Mouse (Mus musculus) kidney, postnatal 10 days (tissue): ENCODE data around the gene Matn4.
A peak's percentile ranks its signal among the peaks of the same experiment; 100 is the strongest.

Source experiments
- DNase-seq: peaks from one replicate; pipeline ENCODE4 v3.0.0; 2021; ENCODE audit warnings: mixed read lengths

Matn4 gene

DNA sequence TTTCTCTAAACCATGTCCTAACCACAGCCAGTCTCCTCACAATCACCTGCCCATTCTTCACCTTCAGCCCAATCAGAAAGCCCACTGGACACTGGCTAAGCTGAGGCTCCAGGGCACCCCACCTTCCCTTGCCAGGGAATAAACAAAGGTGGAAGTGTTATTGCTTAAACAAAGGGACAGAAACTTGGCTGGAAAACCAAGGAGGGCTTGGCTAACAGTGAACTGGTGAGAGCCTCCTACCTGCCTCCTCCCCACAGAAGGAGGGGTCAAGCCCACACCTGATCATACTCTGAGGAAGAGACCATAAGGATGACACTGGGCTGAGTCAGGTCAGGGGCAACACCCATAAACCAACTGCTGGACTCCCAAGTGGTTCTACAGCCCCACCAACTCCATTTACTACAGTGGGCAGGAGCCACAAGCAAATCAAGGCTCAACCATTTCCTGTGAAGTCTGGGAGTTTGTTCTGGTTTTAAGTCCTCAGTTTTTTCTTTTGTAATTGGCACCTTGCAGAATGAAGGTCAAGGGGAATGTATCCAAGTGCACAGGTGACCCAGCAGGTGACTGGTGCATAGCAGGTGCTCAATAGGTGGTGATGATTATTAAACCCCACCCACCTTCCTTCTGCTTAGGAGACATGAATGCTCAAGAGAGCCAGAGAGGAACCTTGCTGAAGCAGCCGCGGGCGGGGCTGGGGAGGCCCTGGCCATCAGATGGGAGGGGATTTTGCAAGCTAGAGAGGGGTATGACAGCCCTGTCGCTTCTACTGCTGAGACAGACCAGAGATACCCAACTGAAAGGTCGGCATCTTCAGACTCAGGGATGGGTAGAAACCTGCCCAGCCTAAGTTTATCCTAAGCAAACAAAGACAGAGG lies 30.5 kb upstream of the Matn4 start:
- DNase-seq = no peak

DNA sequence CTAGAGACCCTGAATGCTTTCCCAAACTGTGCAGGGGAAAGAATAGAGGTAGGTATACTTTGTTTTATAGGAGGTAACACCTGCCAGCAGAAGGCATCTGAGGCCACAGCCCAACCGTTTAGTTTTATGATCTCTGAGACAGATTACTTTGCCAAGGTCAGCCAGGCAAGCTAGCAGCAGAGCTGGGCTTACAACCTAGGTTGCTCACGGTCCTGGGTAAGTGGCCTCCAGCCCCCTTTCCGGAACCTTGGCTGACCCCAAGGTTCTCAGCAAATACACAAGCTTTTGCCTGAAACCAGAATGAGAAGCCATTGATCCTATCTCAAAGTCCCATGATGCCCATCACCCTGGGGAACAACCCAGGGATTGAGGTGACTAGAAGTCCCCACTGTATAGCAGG lies 29.7 kb upstream of the Matn4 start:
- DNase-seq = peak; percentile 42

DNA sequence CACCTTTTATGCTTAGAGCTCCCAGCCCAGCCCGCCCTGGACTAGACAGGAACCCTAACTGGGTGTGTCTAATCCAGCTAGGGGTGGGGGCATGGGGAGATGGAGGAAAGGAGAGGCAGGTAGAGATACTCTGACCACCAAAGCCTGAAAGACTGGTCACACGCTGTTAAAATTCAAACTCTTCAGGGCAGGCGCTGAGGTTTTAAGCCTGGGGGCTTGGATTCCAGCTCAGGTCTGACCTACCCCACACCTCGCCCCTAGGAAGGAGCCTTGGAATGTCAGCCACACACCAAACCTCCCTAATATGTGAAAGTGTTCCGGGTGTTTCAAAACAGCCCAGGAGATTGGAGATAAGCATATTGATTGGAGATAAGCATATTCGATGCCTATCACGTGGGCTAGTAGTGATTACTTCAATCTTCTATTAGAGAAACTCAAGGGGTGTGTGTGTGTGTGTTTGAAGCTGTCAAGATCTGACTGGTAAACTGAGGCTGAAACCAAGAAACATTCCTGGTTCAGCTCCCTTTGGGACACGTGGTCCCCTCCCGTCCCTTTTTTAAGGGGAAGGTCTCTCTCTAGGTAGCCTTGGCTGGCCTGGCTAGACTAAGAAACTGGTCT lies 28.4 kb upstream of the Matn4 start:
- DNase-seq = no peak

DNA sequence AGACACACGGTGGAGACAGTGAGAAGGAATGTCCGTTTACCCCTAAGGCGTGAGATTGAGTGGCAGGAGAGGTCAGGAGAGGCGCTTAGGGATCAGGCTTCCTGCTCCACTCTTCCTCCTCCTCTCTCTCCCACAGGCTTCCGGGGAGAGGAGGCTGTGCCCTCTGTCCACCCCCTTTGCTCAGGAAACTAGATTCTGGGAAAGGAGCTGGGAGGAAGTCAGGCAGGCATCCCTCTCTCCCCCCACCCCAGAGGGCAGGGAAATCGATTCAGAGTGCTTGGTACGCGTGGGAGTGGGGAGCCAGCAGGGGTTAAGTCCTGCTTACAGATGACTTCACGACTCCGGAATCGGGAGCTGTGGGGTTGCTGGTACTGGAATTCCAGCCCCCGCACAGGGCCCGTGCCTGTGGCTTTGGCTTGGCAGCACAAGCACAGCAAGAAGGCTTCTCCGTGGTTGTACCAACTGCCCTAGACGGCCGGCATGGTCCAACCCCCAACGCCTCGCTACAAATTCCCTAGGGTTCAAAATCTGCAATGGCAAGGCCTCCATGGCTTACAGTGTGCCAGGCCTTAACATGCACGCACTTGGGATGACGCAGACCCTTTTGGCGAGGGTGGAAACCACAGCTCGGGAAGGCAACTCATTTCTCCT lies 27.7 kb upstream of the Matn4 start:
- peak; percentile 62 for DNase-seq

DNA sequence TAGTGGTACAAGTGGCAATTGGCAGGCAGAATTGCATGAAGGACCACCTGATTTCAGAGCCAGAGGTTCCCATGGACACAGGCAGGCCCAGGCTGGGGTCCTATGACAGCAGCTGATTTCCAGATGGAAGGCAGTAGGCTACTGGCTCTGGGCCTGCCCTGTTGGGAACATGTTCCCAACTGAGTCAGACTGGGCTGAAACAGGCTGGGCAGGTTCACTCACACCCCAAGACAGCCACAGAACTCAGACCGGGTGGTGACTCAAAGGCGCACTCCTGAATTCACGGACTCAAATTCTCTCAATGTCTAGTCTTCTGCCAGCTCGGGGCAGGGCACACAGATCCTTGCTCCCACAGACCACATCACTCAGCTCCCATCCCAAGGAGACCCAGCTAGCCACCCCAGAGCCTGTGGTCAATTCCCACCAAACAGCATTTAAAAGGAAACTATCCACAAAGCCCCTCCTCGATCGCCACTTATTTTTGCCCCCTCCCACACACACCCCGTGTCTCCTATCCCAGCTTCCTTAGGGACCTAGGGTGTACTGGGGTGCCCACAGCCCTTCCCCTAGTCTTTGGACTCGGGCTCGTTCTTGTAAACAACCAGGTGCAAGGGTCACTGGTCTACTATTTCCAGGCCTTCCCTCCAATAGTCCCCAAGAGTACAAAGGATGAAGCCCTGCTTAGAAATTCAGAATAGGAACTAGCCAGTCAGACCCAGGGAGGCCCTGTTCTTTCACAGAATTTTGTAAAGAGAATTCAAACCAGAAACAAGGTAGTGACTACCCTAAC lies 26.9 kb upstream of the Matn4 start:
- peak; percentile 60 for DNase-seq

DNA sequence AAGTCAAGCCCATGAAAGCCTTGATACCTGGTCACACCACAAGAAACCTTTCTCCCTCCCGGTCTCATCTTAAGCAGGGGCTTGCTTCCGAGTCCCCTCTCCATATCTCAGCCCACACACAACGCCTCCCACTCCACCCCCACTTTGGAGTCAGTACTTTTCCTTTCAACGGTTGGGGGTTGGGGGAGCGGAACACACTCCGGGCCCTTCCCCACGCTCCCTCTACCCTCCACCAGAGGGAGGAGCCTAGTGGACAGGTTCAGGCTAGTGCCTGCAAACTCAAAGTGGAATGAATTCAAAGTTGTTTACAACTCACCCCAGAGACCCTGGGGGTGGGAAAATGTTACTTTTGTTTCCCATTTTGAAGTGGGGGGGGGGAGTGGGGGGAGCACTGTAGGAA lies 25.7 kb upstream of the Matn4 start:
- peak; percentile 74 for DNase-seq

DNA sequence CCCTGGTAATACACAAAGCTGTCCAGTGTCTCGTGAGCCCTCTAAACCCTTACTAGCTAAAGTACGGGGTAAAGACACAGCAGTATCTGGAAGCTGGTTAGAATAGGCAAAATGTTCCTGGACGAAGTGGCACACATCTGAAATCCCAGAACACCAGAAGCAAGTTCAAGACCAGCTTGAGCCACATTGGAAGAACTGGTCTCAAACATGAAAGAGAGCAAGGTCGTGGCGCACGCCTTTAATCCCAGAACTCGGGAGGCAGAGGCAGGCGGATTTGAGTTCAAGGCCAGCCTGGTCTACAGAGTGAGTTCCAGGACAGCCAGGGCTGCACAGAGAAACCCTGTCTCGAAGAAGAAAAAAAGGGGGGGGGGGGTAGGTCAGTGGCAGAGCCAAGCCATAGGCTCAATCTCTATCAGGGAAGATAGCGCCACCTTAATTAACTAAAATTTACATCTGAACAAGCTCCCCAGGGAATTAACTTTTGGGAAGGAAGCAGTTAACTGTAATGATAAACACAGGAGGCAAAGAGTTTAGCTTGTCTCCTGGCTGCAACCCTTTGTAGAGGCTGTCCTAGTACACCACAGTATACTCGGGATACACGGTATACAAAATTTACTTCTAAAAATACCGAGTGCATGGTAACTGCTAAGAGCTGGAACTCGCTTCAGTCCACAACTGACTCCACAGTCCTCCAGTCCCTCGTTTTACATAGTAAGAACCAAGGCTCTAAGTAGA lies 25.1 kb upstream of the Matn4 start:
- no peak for DNase-seq

DNA sequence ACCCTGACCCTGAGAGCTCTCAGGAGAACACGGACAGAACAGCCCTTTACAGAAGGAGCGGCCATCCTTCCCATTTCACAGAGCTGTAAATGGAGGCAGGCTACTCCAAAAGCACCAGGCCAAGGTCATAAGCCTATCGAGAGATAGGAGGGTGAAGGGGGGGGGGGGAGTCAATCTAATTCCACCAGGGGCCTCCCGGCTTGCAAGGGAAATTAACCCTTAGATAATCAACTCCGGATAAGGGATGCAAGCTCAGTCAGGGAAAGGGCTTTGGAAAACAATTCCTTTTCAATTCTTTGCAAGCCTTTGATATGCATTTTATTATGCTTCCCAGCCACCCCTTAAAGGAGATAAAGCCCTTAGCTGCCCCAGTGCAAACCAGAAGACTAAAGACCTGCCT lies 23.5 kb upstream of the Matn4 start:
- DNase-seq = no peak

DNA sequence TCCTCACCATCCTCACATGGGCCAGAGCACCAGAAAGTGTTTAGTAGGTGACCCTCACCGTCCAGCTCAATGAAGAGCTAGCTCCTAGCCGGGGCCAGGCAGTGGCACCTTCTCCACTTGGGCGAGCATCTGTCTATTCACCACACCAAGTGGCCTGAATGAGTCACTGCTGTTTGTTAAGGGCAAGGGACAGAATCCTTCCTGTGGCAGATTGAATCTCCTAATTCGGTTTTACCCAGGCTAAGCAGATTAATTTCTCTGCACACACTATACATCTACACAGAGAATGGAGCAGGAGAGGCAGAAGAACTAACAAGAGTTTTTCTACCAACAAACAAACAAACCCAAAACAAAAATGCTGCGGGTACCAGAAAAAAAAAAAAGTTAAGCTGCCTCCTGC lies 22.0 kb upstream of the Matn4 start:
- no peak for DNase-seq

DNA sequence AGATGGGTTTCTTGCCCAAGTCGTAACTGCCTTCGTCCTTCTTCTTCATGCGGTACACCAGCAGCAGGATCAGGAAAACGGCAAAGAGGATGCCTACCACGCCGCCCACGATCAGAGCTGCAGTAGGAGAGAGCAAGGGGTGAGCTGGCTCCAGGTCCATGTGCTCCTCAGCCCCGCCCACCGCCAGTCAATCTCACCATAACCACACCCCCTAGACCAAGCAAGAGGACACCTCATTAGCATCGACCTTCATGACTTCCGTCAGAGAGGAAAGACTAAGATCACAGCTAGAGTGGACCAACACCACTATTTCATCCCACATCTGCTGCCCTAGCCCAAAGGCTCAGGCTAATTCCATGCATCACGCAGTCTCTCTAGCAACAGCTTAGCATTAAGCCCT lies 21.2 kb upstream of the Matn4 start:
- peak; percentile 49 for DNase-seq

DNA sequence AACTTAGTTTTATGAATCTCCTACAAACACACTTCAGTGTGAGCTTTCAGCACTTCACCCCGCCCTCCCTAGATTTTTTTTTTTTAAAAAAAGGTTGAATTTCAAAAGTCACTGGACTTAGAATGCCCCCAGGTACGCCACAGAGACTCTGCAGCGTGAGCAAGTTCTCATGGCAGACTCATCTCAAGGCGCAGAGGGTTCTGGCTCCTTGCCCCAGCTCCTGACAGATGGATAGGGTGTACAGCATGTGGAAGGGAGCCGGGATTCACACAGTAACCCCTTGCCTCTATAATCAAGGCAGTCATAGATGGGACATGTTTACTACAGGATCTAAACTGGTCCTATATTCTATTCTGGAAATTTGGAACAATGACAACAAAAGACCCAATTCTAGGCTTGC lies 20.4 kb upstream of the Matn4 start:
- DNase-seq = peak; percentile 64

DNA sequence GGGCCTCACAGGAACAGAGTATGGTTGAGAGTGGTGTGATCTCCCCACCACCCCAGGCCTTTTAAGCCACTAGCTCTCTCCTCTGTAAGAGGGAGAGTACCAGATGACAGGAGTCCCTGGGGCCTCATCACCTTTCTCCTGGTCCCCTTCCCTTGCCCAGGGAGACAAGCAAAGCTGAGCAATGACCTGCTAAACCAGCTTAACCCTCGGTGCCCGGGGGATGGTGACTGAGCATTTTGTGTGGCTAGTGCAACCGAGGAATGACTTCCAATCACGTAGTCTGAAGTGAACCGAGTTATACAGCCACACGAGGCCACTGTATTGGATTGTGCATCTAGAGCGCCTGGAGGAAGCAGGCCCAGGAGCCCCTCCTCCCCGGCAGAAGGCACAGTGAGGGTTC lies 19.4 kb upstream of the Matn4 start:
- peak; percentile 8 for DNase-seq

DNA sequence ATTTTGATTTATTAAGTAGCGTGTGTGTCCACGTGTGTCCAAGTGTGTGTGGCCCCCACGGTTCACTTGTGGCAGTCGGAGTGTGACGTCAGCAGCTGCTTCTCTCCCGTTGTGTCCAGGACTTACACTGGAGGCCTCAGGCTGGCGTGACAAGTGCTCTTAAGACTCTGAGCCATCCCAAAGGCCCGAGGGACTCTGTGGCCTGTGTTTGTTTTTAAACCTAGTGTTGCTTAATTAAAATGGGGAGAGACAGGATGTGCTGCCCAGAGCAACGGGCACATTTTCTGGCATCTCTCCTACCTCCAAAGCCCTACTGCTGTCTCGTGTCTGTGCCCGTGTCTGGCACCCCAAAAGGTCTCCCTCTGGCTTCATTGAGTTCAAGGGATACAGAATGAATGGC lies 18.5 kb upstream of the Matn4 start:
- DNase-seq = peak; percentile 29

DNA sequence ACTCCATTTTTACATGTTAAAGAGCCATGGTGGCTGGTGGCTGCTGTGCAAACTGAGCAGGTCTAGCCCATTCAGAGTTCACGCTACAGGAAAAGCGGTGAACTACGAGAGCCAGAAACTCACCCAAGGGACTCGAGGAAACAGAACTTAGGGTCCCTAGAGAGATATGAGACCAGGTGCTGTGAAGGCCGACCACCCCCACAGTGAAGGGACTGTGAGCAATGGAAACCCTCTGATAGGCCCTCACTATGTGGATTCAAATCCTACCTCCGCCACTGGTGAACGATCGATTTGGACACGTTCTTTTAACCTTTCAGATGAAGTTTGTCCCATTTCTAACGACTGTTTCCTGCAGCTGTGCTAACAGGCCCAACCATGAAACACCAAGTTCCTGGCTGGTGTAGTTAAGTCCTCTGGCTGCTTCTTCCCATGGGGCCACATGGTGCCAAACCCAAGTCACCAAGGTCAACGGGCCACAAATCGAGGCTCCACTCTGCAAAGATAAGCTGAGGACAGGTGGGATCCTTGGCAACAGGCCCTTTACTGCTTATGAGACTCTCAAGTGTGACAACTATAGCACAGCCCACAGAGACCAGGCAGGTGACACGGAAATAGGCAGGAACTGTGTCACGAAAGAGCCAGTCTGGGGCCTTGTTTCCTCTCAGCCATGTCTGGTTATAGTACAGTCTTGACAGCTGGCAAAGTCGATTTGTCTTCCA lies 17.9 kb upstream of the Matn4 start:
- DNase-seq = peak; percentile 16

DNA sequence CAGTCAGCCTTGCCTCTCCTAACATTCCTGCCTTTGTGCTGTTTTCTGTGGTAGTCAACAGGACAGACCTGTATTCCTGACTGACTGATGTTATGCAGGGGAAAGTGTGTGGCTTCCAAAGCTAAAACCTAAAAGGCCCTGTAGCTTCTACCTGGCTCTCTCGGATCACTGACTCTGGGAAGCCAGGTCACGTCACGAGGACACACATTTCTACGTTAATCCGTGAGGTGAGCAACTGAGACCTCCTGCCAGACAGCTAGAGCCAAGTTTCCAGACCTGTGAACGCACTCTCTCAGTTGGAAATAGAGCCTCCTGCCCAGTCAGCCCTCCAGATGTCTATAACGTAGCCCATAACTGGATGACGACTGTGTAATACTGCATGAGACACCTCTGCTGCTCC lies 17.0 kb upstream of the Matn4 start:
- DNase-seq = peak; percentile 22

DNA sequence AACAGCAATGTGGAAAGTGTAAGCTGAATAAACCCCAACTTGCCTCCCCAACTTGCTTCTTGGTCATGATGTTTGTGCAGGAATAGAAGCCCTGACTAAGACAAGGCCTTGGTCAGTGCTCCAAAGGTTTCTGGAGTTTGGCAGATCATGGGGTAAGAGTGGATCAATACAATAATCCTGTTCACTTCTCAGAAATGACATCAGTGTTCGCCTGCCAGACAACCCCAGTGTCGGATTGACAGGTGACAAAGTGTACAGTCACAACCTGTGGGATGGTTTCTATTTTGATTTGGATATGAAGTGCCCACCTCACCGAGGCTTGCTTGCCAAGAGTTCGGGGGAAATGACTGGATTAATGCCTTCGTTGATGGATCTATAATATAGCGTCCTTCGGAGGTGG lies 16.3 kb upstream of the Matn4 start:
- no peak for DNase-seq

DNA sequence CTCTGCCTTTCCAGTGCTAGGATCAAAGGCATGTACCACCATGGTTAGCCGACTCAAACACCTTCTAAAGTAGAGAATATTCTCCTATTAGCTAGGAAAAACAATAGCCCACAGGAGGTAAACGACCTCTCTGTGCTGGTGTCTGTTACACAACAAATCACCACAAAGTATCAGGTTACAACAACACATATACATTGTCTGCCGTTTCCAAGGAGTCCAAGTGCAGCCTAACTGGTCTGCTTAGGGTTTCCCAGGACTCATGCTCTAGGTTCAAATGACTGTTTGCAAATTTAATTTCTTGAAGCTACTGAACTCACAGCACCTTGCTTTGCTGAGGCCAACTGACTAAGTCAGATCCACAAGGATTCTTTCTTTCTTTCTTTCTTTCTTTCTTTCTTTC lies 14.5 kb upstream of the Matn4 start:
- DNase-seq = no peak

DNA sequence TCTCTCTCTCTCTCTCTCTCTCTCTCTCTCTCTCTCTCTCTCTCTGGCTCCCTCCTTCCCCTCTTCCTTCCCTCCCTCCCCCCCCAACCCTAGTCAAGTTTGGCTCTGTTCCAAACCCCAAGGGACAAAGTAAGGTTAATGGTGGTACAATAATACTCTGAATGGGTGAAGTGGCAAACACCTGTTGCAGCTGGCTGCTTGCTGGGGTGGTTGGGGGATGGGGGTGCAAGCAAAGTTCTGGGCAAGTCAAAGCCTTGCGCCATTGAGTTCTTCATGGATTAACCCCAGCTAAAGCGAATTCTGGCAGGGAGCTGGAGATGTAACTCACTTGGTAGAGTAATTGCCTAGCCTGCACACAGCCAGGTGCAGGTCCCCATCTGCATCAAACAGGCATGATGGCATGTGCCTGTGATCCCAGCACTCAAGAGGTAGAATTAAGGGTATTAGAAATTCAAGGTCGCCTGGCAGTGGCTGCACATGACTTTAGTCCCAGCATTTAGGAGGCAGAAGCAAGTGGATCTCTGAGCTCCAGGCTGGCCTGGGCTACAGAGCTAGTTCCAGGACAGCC lies 13.4 kb upstream of the Matn4 start:
- DNase-seq = peak; percentile 52

DNA sequence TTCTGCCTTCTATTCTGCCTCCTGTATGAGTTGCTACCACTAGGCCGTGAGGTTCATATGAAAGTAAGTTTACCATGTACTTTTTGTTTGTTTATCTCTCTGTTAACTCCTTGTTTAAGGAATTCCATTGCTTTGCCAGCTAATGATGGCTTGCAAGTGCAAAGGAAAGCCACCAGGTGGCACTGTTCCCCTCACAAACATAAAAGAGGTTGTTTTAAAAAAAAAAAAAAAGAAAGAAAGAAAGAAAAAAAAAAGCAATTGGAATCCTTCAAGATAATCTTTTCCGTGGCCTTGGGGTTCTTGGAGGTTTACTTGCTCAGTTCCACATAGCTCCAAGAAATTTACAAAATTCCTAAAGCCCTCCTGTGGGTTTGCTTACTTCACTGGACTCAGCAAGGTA lies 12.2 kb upstream of the Matn4 start:
- peak; percentile 56 for DNase-seq

DNA sequence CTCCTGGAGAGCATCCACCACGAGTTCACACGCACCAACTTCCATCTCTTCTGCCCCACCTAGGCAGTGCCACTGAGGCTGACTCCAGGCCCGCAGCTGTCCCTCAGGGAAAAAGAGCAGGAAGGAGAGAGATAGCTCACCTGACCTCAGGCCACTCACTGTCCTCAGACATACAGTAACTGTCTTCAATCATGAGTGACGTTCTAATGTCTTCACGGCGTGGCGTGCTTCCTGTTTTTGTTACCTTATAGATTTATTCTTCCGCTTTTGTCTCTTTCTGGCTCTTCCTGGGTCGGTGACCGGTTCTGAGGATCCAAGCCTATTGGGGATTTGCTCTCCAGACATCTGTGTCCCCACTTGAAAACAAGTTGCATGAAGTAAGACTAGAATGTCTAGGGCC lies 9.6 kb upstream of the Matn4 start:
- DNase-seq = no peak

DNA sequence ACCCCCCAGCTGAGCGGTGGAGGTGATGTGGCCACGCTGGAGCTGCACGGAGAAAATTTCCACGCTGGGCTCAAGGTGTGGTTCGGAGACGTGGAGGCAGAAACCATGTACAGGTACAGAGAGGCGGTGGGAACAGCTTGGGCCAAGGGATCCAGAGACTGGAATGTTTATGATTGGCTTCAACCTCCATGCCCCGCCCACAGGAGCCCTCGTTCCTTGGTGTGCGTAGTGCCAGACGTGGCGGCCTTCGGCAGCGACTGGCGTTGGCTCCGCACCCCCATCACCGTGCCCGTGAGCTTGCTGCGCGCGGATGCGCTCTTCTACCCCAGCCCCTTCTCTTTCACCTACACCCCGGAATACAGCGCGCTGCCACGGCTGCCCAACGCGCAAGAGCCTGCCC lies 9.2 kb upstream of the Matn4 start:
- DNase-seq = peak; percentile 19

DNA sequence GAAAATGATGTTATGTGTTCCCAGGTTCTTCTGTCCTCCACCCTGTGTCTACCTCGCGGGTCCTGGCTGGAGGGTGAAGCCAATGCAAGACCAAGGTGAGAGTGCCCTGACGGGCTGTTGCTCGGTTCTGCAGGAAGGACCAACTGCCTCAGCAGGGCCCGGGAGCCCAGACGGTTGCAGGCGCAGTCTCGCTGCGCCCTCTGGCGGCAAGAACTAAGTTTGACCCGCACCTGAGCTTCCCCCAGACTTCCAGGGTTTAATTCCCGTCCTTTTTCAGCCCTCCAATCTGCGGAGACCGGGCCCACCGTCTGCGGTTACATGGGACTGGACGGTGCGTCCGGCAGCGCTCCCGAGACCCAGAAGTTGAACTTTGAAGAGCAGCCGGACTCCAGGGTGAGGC lies 2.7 kb upstream of the Matn4 start:
- DNase-seq = peak; percentile 85
